Mouse (Mus musculus) heart, embryonic 10.5 days (tissue): ENCODE results near the gene Cpne6. TPM values are rescaled to one million over a fixed set of nuclear protein-coding genes. Genes with fewer than 3 reads are reported as not detected.

Source experiments
- DNase-seq: peaks from one replicate; pipeline ENCODE4 v3.0.0-alpha.2; 2017; ENCODE audit warnings: low spot score
- H3K27ac ChIP-seq: fragments of 300-500 bp; sonication (generic); 2 replicates; pipeline ENCODE4 v1.5.1; 2016; ENCODE audit warnings: mild to moderate bottlenecking
- H3K27me3 ChIP-seq: fragments of 300-500 bp; sonication (generic); 2 replicates; pipeline ENCODE4 v1.6.1; 2016; ENCODE audit warnings: mild to moderate bottlenecking; ENCODE audit not compliant: poor library complexity, insufficient read depth, severe bottlenecking
- H3K36me3 ChIP-seq: fragments of 300-500 bp; sonication (generic); 2 replicates; pipeline ENCODE4 v1.6.1; 2016; ENCODE audit warnings: mild to moderate bottlenecking, moderate library complexity
- H3K4me1 ChIP-seq: fragments of 300-500 bp; sonication (generic); 2 replicates; pipeline ENCODE4 v1.6.1; 2016; ENCODE audit warnings: mild to moderate bottlenecking
- H3K4me3 ChIP-seq: fragments of 300-500 bp; sonication (generic); 2 replicates; pipeline ENCODE4 v1.5.1; 2016; ENCODE audit warnings: mild to moderate bottlenecking, moderate library complexity
- H3K9me3 ChIP-seq: fragments of 300-500 bp; sonication (generic); 2 replicates; pipeline ENCODE4 v1.6.1; 2016; ENCODE audit warnings: mild to moderate bottlenecking, moderate library complexity
- WGBS: fragments of 180-500 bp; shearing (Covaris S2); methylation state at CpG from one replicate; pipeline ENCODE4 v1.1.7; 2016; 5-methylcytosine and 5-hydroxymethylcytosine counted together
- polyA plus RNA-seq: library from polyadenylated mRNA; unstranded; fragments of >200 nt; fragmentation: Nextera tagmentation; extraction: Ambion mirVana; gene quantifications from 2 replicates; pipeline ENCODE4 v1.2.1, GENCODE M21; 2016

Gene Cpne6
- 0.36 and 0.41 TPM in 2 replicates for polyA plus RNA-seq

- H3K27ac ChIP-seq: no peak within 1 kb of the TSS
- peaks cover 31% of the 10 kb centered on the region for H3K4me1 ChIP-seq
- DNase-seq: no peak
- 61% methylated on average over 20 of the region's 22 CpGs for WGBS
- peak within 1 kb of the TSS; percentile 12; the same call in 1 of the 2 replicates for H3K4me3 ChIP-seq
- no peaks in the 10 kb centered on the region for H3K9me3 ChIP-seq
- H3K27me3 ChIP-seq: peaks cover 77% of the 10 kb centered on the region
- no peaks in the 10 kb centered on the region for H3K36me3 ChIP-seq
These were observed at the start of gene Cpne6 for GRCm38 (mm10) chr14:55510125-55510731. Cpne6 (plus strand) TSS chr14:55510445.

- no peaks in the 10 kb centered on the region for H3K36me3 ChIP-seq
- DNase-seq: no peak
- 32% methylated on average over 4 of the region's 4 CpGs for WGBS
- no peaks in the 10 kb centered on the region for H3K9me3 ChIP-seq
- H3K27ac ChIP-seq: no peak overlapping the region
- H3K4me3 ChIP-seq: no peak overlapping the region
- no peaks in the 10 kb centered on the region; the same call in 1 of the 2 replicates for H3K27me3 ChIP-seq
- H3K4me1 ChIP-seq: no peaks in the 10 kb centered on the region
These were observed 48.5 kb upstream of the Cpne6 start for GRCm38 (mm10) chr14:55461757-55462156.

GRCm38 (mm10) chr14:55466481-55466880 is 43.8 kb upstream of the Cpne6 start:
- Histone ChIP-seq H3K36me3 (no peaks in the 10 kb centered on the region), H3K27ac (no peak overlapping the region), H3K4me3 (no peak overlapping the region), H3K9me3 (no peaks in the 10 kb centered on the region), H3K27me3 (no peaks in the 10 kb centered on the region), H3K4me1 (peaks cover 9% of the 10 kb centered on the region; the same call in 1 of the 2 replicates)
- 73% methylated on average over 4 of the region's 4 CpGs for WGBS
- DNase-seq: no peak

GRCm38 (mm10) chr14:55467108-55467507 is 43.1 kb upstream of the Cpne6 start:
- DNase-seq: no peak
- WGBS: 62% methylated on average over 7 of the region's 7 CpGs
- no peaks in the 10 kb centered on the region for H3K9me3 ChIP-seq

GRCm38 (mm10) chr14:55468301-55468741 is 41.9 kb upstream of the Cpne6 start:
- H3K36me3 ChIP-seq: no peaks in the 10 kb centered on the region
- no peaks in the 10 kb centered on the region for H3K27me3 ChIP-seq
- peaks cover 9% of the 10 kb centered on the region; the same call in 1 of the 2 replicates for H3K4me1 ChIP-seq
- DNase-seq: no peak
- no peak overlapping the region for H3K4me3 ChIP-seq
- H3K27ac ChIP-seq: no peak overlapping the region
- WGBS: 84% methylated on average over 2 of the region's 2 CpGs
- H3K9me3 ChIP-seq: no peaks in the 10 kb centered on the region

More at GRCm38 (mm10) chr14:55467108-55467507, 43.1 kb upstream of the Cpne6 start:
- Histone ChIP-seq H3K36me3 (no peaks in the 10 kb centered on the region), H3K4me1 (peaks cover 9% of the 10 kb centered on the region; the same call in 1 of the 2 replicates), H3K4me3 (no peak overlapping the region), H3K27me3 (no peaks in the 10 kb centered on the region), H3K27ac (no peak overlapping the region)

- Histone ChIP-seq H3K9me3 (no peaks in the 10 kb centered on the region), H3K4me1 (peaks cover 9% of the 10 kb centered on the region; the same call in 1 of the 2 replicates), H3K4me3 (no peak overlapping the region), H3K27me3 (no peaks in the 10 kb centered on the region), H3K36me3 (no peaks in the 10 kb centered on the region), H3K27ac (no peak overlapping the region)
- WGBS: 80% methylated on average over 2 of the region's 2 CpGs
- no peak for DNase-seq
These were observed 41.2 kb upstream of the Cpne6 start for GRCm38 (mm10) chr14:55469041-55469440.

GRCm38 (mm10) chr14:55469821-55470220 is 40.4 kb upstream of the Cpne6 start:
- no peak overlapping the region for H3K4me3 ChIP-seq
- H3K9me3 ChIP-seq: no peaks in the 10 kb centered on the region
- H3K27me3 ChIP-seq: no peaks in the 10 kb centered on the region
- no peak overlapping the region for H3K27ac ChIP-seq
- H3K4me1 ChIP-seq: peaks cover 9% of the 10 kb centered on the region; the same call in 1 of the 2 replicates
- 79% methylated on average over 6 of the region's 6 CpGs for WGBS
- H3K36me3 ChIP-seq: no peaks in the 10 kb centered on the region
- no peak for DNase-seq

GRCm38 (mm10) chr14:55470806-55471205 is 39.4 kb upstream of the Cpne6 start:
- Histone ChIP-seq H3K27me3 (no peaks in the 10 kb centered on the region), H3K27ac (no peak overlapping the region), H3K4me3 (0 out of 2 replicates have a peak overlapping the region, but pooled peaks have one; percentile 9), H3K9me3 (no peaks in the 10 kb centered on the region), H3K36me3 (no peaks in the 10 kb centered on the region), H3K4me1 (peaks cover 9% of the 10 kb centered on the region; the same call in 1 of the 2 replicates)
- DNase-seq: no peak
- WGBS: 2% methylated on average over 10 of the region's 10 CpGs

- H3K27ac ChIP-seq: no peak overlapping the region
- no peaks in the 10 kb centered on the region for H3K9me3 ChIP-seq
- H3K4me1 ChIP-seq: peaks cover 20% of the 10 kb centered on the region; the same call in 1 of the 2 replicates
- peaks cover under 1% of the 10 kb centered on the region; the same call in 1 of the 2 replicates for H3K36me3 ChIP-seq
- no peak for DNase-seq
- H3K27me3 ChIP-seq: no peaks in the 10 kb centered on the region
- 52% methylated on average over 2 of the region's 2 CpGs for WGBS
- H3K4me3 ChIP-seq: no peak overlapping the region
These were observed 34.6 kb upstream of the Cpne6 start for GRCm38 (mm10) chr14:55475654-55476053.

- no peaks in the 10 kb centered on the region for H3K9me3 ChIP-seq
- no peaks in the 10 kb centered on the region for H3K27me3 ChIP-seq
- H3K27ac ChIP-seq: no peak overlapping the region
- H3K36me3 ChIP-seq: peaks cover 12% of the 10 kb centered on the region; the same call in 1 of the 2 replicates
- WGBS: 100% methylated on average over 1 of the region's 1 CpGs
- peaks cover 13% of the 10 kb centered on the region; the same call in 1 of the 2 replicates for H3K4me1 ChIP-seq
- H3K4me3 ChIP-seq: no peak overlapping the region
- no peak for DNase-seq
These were observed 32.8 kb upstream of the Cpne6 start for GRCm38 (mm10) chr14:55477421-55477820.

GRCm38 (mm10) chr14:55477829-55478228 is 32.4 kb upstream of the Cpne6 start:
- Histone ChIP-seq H3K4me3 (peak overlapping the region; percentile 76), H3K4me1 (peaks cover 13% of the 10 kb centered on the region; the same call in 1 of the 2 replicates), H3K9me3 (no peaks in the 10 kb centered on the region), H3K27me3 (no peaks in the 10 kb centered on the region), H3K27ac (no peak overlapping the region), H3K36me3 (peaks cover 12% of the 10 kb centered on the region; the same call in 1 of the 2 replicates)
- DNase-seq: no peak
- 64% methylated on average over 5 of the region's 5 CpGs for WGBS

GRCm38 (mm10) chr14:55478651-55479599 is 31.3 kb upstream of the Cpne6 start, which contains the start of gene Dhrs4:
Dhrs4 (plus strand) TSS chr14:55478758.
- H3K9me3 ChIP-seq: no peaks in the 10 kb centered on the region
- H3K27me3 ChIP-seq: no peaks in the 10 kb centered on the region
- H3K36me3 ChIP-seq: peaks cover 12% of the 10 kb centered on the region; the same call in 1 of the 2 replicates
- WGBS: 1% methylated on average over 38 of the region's 38 CpGs
- peak within 1 kb of the TSS; percentile 76 for H3K4me3 ChIP-seq
- peak within 1 kb of the TSS; percentile 94 for H3K27ac ChIP-seq
- peak; percentile 92 for DNase-seq
- H3K4me1 ChIP-seq: peaks cover 13% of the 10 kb centered on the region; the same call in 1 of the 2 replicates
